Mouse (Mus musculus) myocyte (in vitro differentiated cells): ENCODE measurements around the gene Bik.

Experiments
- CEBPB ChIP-seq: IDR thresholded peaks from 2 replicates; pipeline ENCODE4 v1.6.1; 2011; ENCODE audit warnings: mild to moderate bottlenecking, moderate library complexity; ENCODE audit not compliant: poor library complexity, insufficient read depth, severe bottlenecking
- E2F4 ChIP-seq: IDR thresholded peaks from one replicate; pipeline ENCODE4 v1.6.1; 2011; ENCODE audit warnings: mild to moderate bottlenecking, control low read depth, moderate library complexity; ENCODE audit not compliant: insufficient read depth
- MAX ChIP-seq: IDR thresholded peaks from one replicate; pipeline ENCODE4 v1.6.1; 2011; ENCODE audit warnings: low read depth, mild to moderate bottlenecking, control low read depth
- MYOD1 ChIP-seq, 3 experiments: IDR thresholded peaks; one replicate each; pipeline ENCODE4 v1.6.1; 2011; ENCODE audit warnings: control low read depth in 2 of 3, low read depth in 2 of 3, mild to moderate bottlenecking in 2 of 3, moderate library complexity in 1 of 3; ENCODE audit not compliant: insufficient read length in 2 of 3, control insufficient read depth in 1 of 3
- MYOG ChIP-seq, 3 experiments: IDR thresholded peaks; one replicate each; pipeline ENCODE4 v1.6.1; 2011; ENCODE audit warnings: control low read depth in 2 of 3, low read depth in 2 of 3, mild to moderate bottlenecking in 2 of 3; ENCODE audit not compliant: insufficient read length in 2 of 3, control insufficient read depth in 1 of 3, insufficient read depth in 1 of 3
- POLR2A ChIP-seq: IDR thresholded peaks from one replicate; pipeline ENCODE4 v1.6.1; 2011; ENCODE audit warnings: low read depth, mild to moderate bottlenecking, control low read depth, moderate library complexity; ENCODE audit not compliant: insufficient read length
- POLR2AphosphoS2 ChIP-seq: IDR thresholded peaks from one replicate; pipeline ENCODE4 v1.6.1; 2011; ENCODE audit warnings: low read depth, control low read depth; ENCODE audit not compliant: insufficient read length
- REST ChIP-seq: IDR thresholded peaks from one replicate; pipeline ENCODE4 v1.6.1; 2011; ENCODE audit warnings: mild to moderate bottlenecking, control low read depth, moderate library complexity; ENCODE audit not compliant: insufficient read depth, insufficient read length
- SRF ChIP-seq: IDR thresholded peaks from one replicate; pipeline ENCODE4 v1.6.1; 2011; ENCODE audit warnings: low read depth; ENCODE audit not compliant: control insufficient read depth, insufficient read length
- TCF12 ChIP-seq: IDR thresholded peaks from one replicate; pipeline ENCODE4 v1.6.1; 2011; ENCODE audit warnings: mild to moderate bottlenecking, control low read depth; ENCODE audit not compliant: poor library complexity, insufficient read depth, severe bottlenecking
- TCF3 ChIP-seq: IDR thresholded peaks from one replicate; pipeline ENCODE4 v1.6.1; 2011; ENCODE audit warnings: low read depth, control low read depth; ENCODE audit not compliant: insufficient read length
- USF1 ChIP-seq: IDR thresholded peaks from one replicate; pipeline ENCODE4 v1.6.1; 2011; ENCODE audit warnings: low read depth, mild to moderate bottlenecking, control low read depth, moderate library complexity

DNA sequence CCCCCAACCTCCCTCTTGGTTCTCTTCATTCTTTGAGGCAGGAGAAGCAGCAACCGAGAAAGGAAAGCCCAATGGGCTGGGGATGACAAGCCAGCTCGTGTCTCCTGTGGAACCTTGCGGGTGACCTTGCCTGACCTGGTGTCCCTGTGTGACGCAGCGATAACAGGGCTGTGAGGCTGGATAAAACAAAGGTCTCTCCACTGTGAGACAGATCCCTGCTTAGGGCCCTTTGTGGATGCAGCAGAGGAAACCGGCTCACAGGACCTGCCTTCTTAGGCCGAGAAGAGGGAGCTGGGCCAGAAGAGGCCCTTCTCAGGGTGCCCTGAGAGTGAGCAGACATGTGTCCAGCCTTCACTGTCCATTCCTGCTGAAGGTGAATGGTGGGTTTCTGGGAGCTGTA, 3.5 kb upstream of the Bik start:
- TF ChIP-seq E2F4 (no peak), USF1 (no peak), POLR2A (no peak), POLR2AphosphoS2 (no peak), MAX (no peak), CEBPB (no peak), MYOG (IDR thresholded peaks at IDR 0.05; ENCODE audit: control insufficient read depth in 1 of 3, insufficient read depth in 1 of 3, insufficient read length in 2 of 3, low read depth in 2 of 3) (no peak), TCF12 (no peak), MYOD1 (IDR thresholded peaks at IDR 0.05; ENCODE audit: control insufficient read depth in 1 of 3, insufficient read length in 2 of 3, low read depth in 2 of 3) (no peak), REST (no peak), TCF3 (no peak), SRF (no peak)
